13 mouse cellular contexts compared by ENCODE assay signal in the genomic region with DNA sequence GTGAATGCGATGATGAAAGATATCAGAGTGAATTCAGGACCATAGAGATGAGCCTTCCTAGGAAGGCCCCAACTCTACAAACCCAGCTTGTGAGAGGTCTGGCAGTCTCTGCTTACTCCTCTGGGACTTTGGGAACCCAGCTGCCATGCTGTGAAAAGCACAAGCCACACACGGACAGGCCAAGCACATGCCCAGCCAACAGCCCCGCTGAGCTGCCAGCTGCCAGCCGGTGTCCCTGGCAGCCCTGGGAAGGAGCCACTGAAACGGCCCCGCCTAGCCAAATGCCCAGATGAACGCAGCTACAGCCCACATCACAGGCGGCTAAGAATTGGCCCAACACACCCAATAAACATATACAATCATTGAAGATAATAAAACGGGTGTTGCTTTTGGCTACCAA. TPM values are rescaled to one million over a fixed set of nuclear protein-coding genes. Genes with fewer than 3 reads are reported as not detected.
DNase-seq lines count a peak whose midpoint lies in the region; ATAC-seq lines count a peak whose summit lies in the region.
"Had no signal": no experiment of that assay in that cellular context is flagged by ENCODE, and none has a peak within 500 bp of the region (broad histone marks: within the 10 kb centered on the region; RNA-seq: fewer than 3 reads in every experiment).

No protein-coding gene starts in this region.

- H3K4me3 ChIP-seq in forebrain, embryonic 16.5 days (replicated peaks; ENCODE audit: low read length) = no peak overlapping the region
- no peak overlapping the region for H3K4me3 ChIP-seq in forebrain, embryonic 15.5 days
- no peak overlapping the region for H3K4me3 ChIP-seq in neural tube, embryonic 13.5 days
- H3K4me3 ChIP-seq: embryonic facial prominence, embryonic 12.5 days; lung, embryonic 15.5 days; stomach, embryonic 15.5 days had no signal

- no peak for DNase-seq in neural tube, embryonic 10.5 days (ENCODE audit: extremely low spot score, low spot score)
- peak; percentile 87 for DNase-seq in cerebellum, adult 9-11 months
- DNase-seq in layer of hippocampus, postnatal 36 days = peak; percentile 26 to 34
- no peak for DNase-seq in kidney, postnatal 10 days
- DNase-seq in urinary bladder, adult 18-20 months (ENCODE audit: low spot score in 2 of 2) = no peak
- DNase-seq: heart, postnatal 14 days; midbrain, embryonic 14.5 days had no signal

- H3K4me1 ChIP-seq in forebrain, embryonic 16.5 days (replicated peaks; ENCODE audit: control insufficient read depth, insufficient read depth, low read length) = no peaks in the 10 kb centered on the region
- H3K4me1 ChIP-seq in forebrain, embryonic 15.5 days = no peaks in the 10 kb centered on the region
- H3K4me1 ChIP-seq in neural tube, embryonic 13.5 days (replicated peaks) = peaks cover 17% of the 10 kb centered on the region
- H3K4me1 ChIP-seq: embryonic facial prominence, embryonic 12.5 days; stomach, embryonic 15.5 days had no signal

- H3K27me3 ChIP-seq in forebrain, embryonic 16.5 days (replicated peaks; ENCODE audit: control insufficient read depth, insufficient read depth, low read length) = no peaks in the 10 kb centered on the region
- H3K27me3 ChIP-seq in forebrain, embryonic 15.5 days = no peaks in the 10 kb centered on the region
- no peaks in the 10 kb centered on the region for H3K27me3 ChIP-seq in neural tube, embryonic 13.5 days
- H3K27me3 ChIP-seq: embryonic facial prominence, embryonic 12.5 days; lung, embryonic 15.5 days; stomach, embryonic 15.5 days had no signal

- H3K4me2 ChIP-seq in forebrain, embryonic 16.5 days (ENCODE audit: low read length) = no peak overlapping the region
- H3K4me2 ChIP-seq in forebrain, embryonic 15.5 days (replicated peaks) = no peak overlapping the region
- no peak overlapping the region for H3K4me2 ChIP-seq in neural tube, embryonic 13.5 days
- H3K4me2 ChIP-seq: embryonic facial prominence, embryonic 12.5 days; lung, embryonic 15.5 days; stomach, embryonic 15.5 days had no signal

- H3K36me3 ChIP-seq in forebrain, embryonic 16.5 days (ENCODE audit: control insufficient read depth, insufficient read depth) = no peaks in the 10 kb centered on the region
- H3K36me3 ChIP-seq in forebrain, embryonic 15.5 days = no peaks in the 10 kb centered on the region
- no peaks in the 10 kb centered on the region for H3K36me3 ChIP-seq in neural tube, embryonic 13.5 days
- H3K36me3 ChIP-seq: embryonic facial prominence, embryonic 12.5 days; lung, embryonic 15.5 days; stomach, embryonic 15.5 days had no signal

- H3K27ac ChIP-seq in forebrain, embryonic 16.5 days (ENCODE audit: low read length) = no peak overlapping the region
- no peak overlapping the region for H3K27ac ChIP-seq in forebrain, embryonic 15.5 days (replicated peaks)
- no peak overlapping the region for H3K27ac ChIP-seq in neural tube, embryonic 13.5 days (replicated peaks)
- H3K27ac ChIP-seq: embryonic facial prominence, embryonic 12.5 days; lung, embryonic 15.5 days; stomach, embryonic 15.5 days had no signal

- H3K9ac ChIP-seq in forebrain, embryonic 16.5 days (replicated peaks; ENCODE audit: low read depth, low read length) = no peak overlapping the region
- H3K9ac ChIP-seq in forebrain, embryonic 15.5 days (replicated peaks) = no peak overlapping the region
- H3K9ac ChIP-seq in neural tube, embryonic 13.5 days = no peak overlapping the region
- H3K9ac ChIP-seq: embryonic facial prominence, embryonic 12.5 days; lung, embryonic 15.5 days; stomach, embryonic 15.5 days had no signal

- WGBS in forebrain, embryonic 16.5 days = 76% methylated on average over 9 of the region's 9 CpGs
- 80% methylated on average over 9 of the region's 9 CpGs for WGBS in forebrain, embryonic 15.5 days
- 42% methylated on average over 9 of the region's 9 CpGs for WGBS in neural tube, embryonic 13.5 days

- peak; percentile 80 for ATAC-seq in forebrain, embryonic 16.5 days
- ATAC-seq in forebrain, embryonic 15.5 days (replicated peaks) = no peak
- peak; percentile 63; the same call in 1 of the 2 replicates for ATAC-seq in neural tube, embryonic 13.5 days (ENCODE audit: low read depth)

- no peaks in the 10 kb centered on the region for H3K9me3 ChIP-seq in forebrain, embryonic 16.5 days (ENCODE audit: control insufficient read depth, low read length)
- H3K9me3 ChIP-seq in forebrain, embryonic 15.5 days = no peaks in the 10 kb centered on the region
- no peaks in the 10 kb centered on the region for H3K9me3 ChIP-seq in neural tube, embryonic 13.5 days
- H3K9me3 ChIP-seq: embryonic facial prominence, embryonic 12.5 days; lung, embryonic 15.5 days; stomach, embryonic 15.5 days had no signal

RNA-seq across cellular contexts. Expression of gene Tgif1, which starts 41.5 kb away (rescaled TPM):
- 9.7 and 11.8 TPM in 2 replicates for polyA plus RNA-seq in forebrain, embryonic 16.5 days (2015; fragmentation: Nextera tagmentation; extraction: Ambion mirVana)
- 12.4 and 14.1 TPM in 2 replicates for polyA plus RNA-seq in forebrain, embryonic 15.5 days (2015; fragmentation: Nextera tagmentation; extraction: Ambion mirVana)
- polyA plus RNA-seq in neural tube, embryonic 13.5 days (2015; fragmentation: Nextera tagmentation; extraction: Ambion mirVana) = 26.7 and 27.8 TPM in 2 replicates
- total RNA-seq in layer of hippocampus, postnatal 36 days (2021) = 1 to 10 TPM; 1.9 to 2.0 TPM

Comparison
In these comparisons a context has a peak if more than half of its experiments do, and no peak if none do; other contexts are left out.
1. DNase-seq: peak in cerebellum, adult 9-11 months (single experiment) and layer of hippocampus, postnatal 36 days (2 of 2); none in neural tube, embryonic 10.5 days (single experiment), kidney, postnatal 10 days (single experiment) and urinary bladder, adult 18-20 months (0 of 2).